Mouse (Mus musculus) olfactory bulb, adult 2 months (tissue): ENCODE data around the gene Plekhm3.

Experiments used
- CTCF ChIP-seq: fragments of 200-500 bp; IDR thresholded peaks from 2 replicates; pipeline ENCODE4 v1.5.1; 2012; ENCODE audit warnings: low read depth, mild to moderate bottlenecking, low read length, moderate library complexity; ENCODE audit not compliant: insufficient read depth
- POLR2A ChIP-seq: fragments of 200-500 bp; IDR thresholded peaks from 2 replicates; pipeline ENCODE4 v1.6.1; 2012; ENCODE audit warnings: mild to moderate bottlenecking, low read depth, low read length, moderate library complexity; ENCODE audit not compliant: insufficient read depth

- TF ChIP-seq POLR2A (no peak), CTCF (no peak)
Observed at GRCm38 (mm10) chr1:64885328-64885727, 71.3 kb downstream of the Plekhm3 start.
